Comparison of ENCODE assay signal across 7 mouse cellular contexts in the genomic region with DNA sequence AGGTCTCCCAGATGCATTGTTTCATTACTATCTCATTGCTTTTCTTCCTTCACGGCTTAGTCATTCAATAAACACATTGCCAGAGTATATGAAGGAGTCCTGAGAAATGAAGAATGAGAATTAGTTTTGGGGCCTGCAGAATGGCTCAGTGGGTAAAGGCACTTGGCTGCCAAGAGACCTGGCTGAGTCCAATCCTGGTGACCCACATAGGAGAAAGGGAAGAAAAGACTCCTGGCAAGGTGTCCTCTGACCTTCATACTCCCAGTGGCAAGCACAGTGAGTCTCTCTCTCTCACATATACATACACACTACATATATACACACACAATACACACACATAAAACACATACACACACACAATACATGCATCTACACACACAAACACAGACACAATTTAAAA.
DNase-seq lines count a peak whose midpoint lies in the region; ATAC-seq and TF ChIP-seq lines count a peak whose summit lies in the region.

No protein-coding gene starts in this region.

- H3K4me3 ChIP-seq in lung, embryonic 14.5 days (ENCODE audit: low read depth, low read length): no peak overlapping the region
- H3K4me3 ChIP-seq in forebrain, embryonic 10.5 days: peak overlapping the region; percentile 73; the same call in 1 of the 2 replicates
- no peak overlapping the region; the same call in 1 of the 2 replicates for H3K4me3 ChIP-seq in kidney, embryonic 15.5 days (replicated peaks)
- no peak overlapping the region for H3K4me3 ChIP-seq in stomach, embryonic 14.5 days (ENCODE audit: low read depth, low read length)

- no peaks in the 10 kb centered on the region for H3K9me3 ChIP-seq in lung, embryonic 14.5 days (ENCODE audit: low read depth, low read length)
- H3K9me3 ChIP-seq in forebrain, embryonic 10.5 days: no peaks in the 10 kb centered on the region
- no peaks in the 10 kb centered on the region for H3K9me3 ChIP-seq in kidney, embryonic 15.5 days (replicated peaks)
- H3K9me3 ChIP-seq in stomach, embryonic 14.5 days (ENCODE audit: control insufficient read depth, low read depth, low read length): no peaks in the 10 kb centered on the region

- no peak overlapping the region for H3K9ac ChIP-seq in lung, embryonic 14.5 days
- no peak overlapping the region for H3K9ac ChIP-seq in kidney, embryonic 15.5 days
- H3K9ac ChIP-seq in stomach, embryonic 14.5 days (replicated peaks; ENCODE audit: low read depth, low read length): no peak overlapping the region

- H3K36me3 ChIP-seq in lung, embryonic 14.5 days (ENCODE audit: insufficient read depth): 0 out of 2 replicates have a peak, but pooled peaks cover 6% of the 10 kb centered on the region
- peaks cover 14% of the 10 kb centered on the region for H3K36me3 ChIP-seq in forebrain, embryonic 10.5 days (replicated peaks)
- H3K36me3 ChIP-seq in kidney, embryonic 15.5 days: 0 out of 2 replicates have a peak, but pooled peaks cover 11% of the 10 kb centered on the region
- no peaks in the 10 kb centered on the region; the same call in 1 of the 2 replicates for H3K36me3 ChIP-seq in stomach, embryonic 14.5 days (ENCODE audit: control insufficient read depth, insufficient read depth, low read length)

- H3K27me3 ChIP-seq in lung, embryonic 14.5 days (ENCODE audit: insufficient read depth, low read length): no peaks in the 10 kb centered on the region
- peaks cover 10% of the 10 kb centered on the region; the same call in 1 of the 2 replicates for H3K27me3 ChIP-seq in forebrain, embryonic 10.5 days (ENCODE audit: poor library complexity, severe bottlenecking)
- H3K27me3 ChIP-seq in kidney, embryonic 15.5 days: peaks cover 3% of the 10 kb centered on the region; the same call in 1 of the 2 replicates
- H3K27me3 ChIP-seq in stomach, embryonic 14.5 days (ENCODE audit: control insufficient read depth, insufficient read depth, low read length): no peaks in the 10 kb centered on the region

- WGBS in lung, embryonic 14.5 days: 88% methylated on average over 1 of the region's 1 CpGs
- WGBS in forebrain, embryonic 10.5 days: 95% methylated on average over 1 of the region's 1 CpGs
- WGBS in kidney, embryonic 15.5 days: 90% methylated on average over 1 of the region's 1 CpGs
- WGBS in stomach, embryonic 14.5 days: 57% methylated on average over 1 of the region's 1 CpGs

- H3K27ac ChIP-seq in lung, embryonic 14.5 days (ENCODE audit: low read depth): no peak overlapping the region
- no peak overlapping the region for H3K27ac ChIP-seq in forebrain, embryonic 10.5 days
- no peak overlapping the region for H3K27ac ChIP-seq in kidney, embryonic 15.5 days
- H3K27ac ChIP-seq in stomach, embryonic 14.5 days (ENCODE audit: low read length): no peak overlapping the region

- ATAC-seq in lung, embryonic 14.5 days (ENCODE audit: insufficient read depth): no peak
- ATAC-seq in kidney, embryonic 15.5 days (replicated peaks; ENCODE audit: low FRiP score): no peak
- no peak for ATAC-seq in stomach, embryonic 14.5 days (ENCODE audit: insufficient number of reproducible peaks, insufficient read depth, low FRiP score, low read depth)

- H3K4me1 ChIP-seq in lung, embryonic 14.5 days (ENCODE audit: insufficient read depth): no peaks in the 10 kb centered on the region; the same call in 1 of the 2 replicates
- H3K4me1 ChIP-seq in forebrain, embryonic 10.5 days: peaks cover 25% of the 10 kb centered on the region
- peaks cover 21% of the 10 kb centered on the region for H3K4me1 ChIP-seq in kidney, embryonic 15.5 days
- peaks cover 8% of the 10 kb centered on the region for H3K4me1 ChIP-seq in stomach, embryonic 14.5 days (ENCODE audit: control insufficient read depth, insufficient read depth, low read length)

- TF ChIP-seq CTCF in lung, embryonic 14.5 days (IDR thresholded peaks at IDR 0.05; ENCODE audit: low read depth): no peak

- DNase-seq in lung, embryonic 14.5 days: no peak
- DNase-seq in lung, postnatal 25 days (ENCODE audit: low spot score): no peak
- no peak for DNase-seq in forebrain, embryonic 10.5 days (ENCODE audit: extremely low spot score, low spot score)
- DNase-seq in right cerebral cortex, postnatal 36 days (ENCODE audit: low spot score in 2 of 2): no peak
- DNase-seq in ovary, adult 18-20 months (ENCODE audit: low spot score): no peak

- H3K4me2 ChIP-seq in lung, embryonic 14.5 days: peak overlapping the region; percentile 88
- H3K4me2 ChIP-seq in kidney, embryonic 15.5 days: peak overlapping the region; percentile 77
- peak overlapping the region; percentile 91; the same call in 1 of the 2 replicates for H3K4me2 ChIP-seq in stomach, embryonic 14.5 days (replicated peaks; ENCODE audit: low read depth, low read length)
